Mouse (Mus musculus) neural tube, embryonic 14.5 days (tissue): ENCODE data around the gene Rnf223. TPM values are rescaled to one million over a fixed set of nuclear protein-coding genes. Genes with fewer than 3 reads are reported as not detected.

Experiments used
- ATAC-seq: fragments of 200-750 bp; cut with Nextera tagmentation; 2 replicates; pipeline ENCODE4 v1.8.0; 2017; ENCODE audit warnings: low read depth, mild to moderate bottlenecking, moderate TSS enrichment, moderate library complexity
- H3K27ac ChIP-seq: fragments of 300-500 bp; sonication (generic); 2 replicates; pipeline ENCODE4 v1.5.1; 2014; ENCODE audit warnings: low read depth, mild to moderate bottlenecking, control low read depth, low read length, moderate library complexity, mixed read lengths
- H3K27me3 ChIP-seq: fragments of 300-500 bp; sonication (generic); 2 replicates; pipeline ENCODE4 v1.6.1; 2014; ENCODE audit warnings: low read length; ENCODE audit not compliant: control insufficient read depth, insufficient read depth
- H3K36me3 ChIP-seq: fragments of 300-500 bp; sonication (generic); 2 replicates; pipeline ENCODE4 v1.6.1; 2014; ENCODE audit warnings: low read length, mixed read lengths; ENCODE audit not compliant: control insufficient read depth, insufficient read depth
- H3K4me1 ChIP-seq: fragments of 300-500 bp; sonication (generic); 2 replicates; pipeline ENCODE4 v1.6.1; 2014; ENCODE audit warnings: low read length; ENCODE audit not compliant: control insufficient read depth, insufficient read depth
- H3K4me2 ChIP-seq: fragments of 300-500 bp; sonication (generic); 2 replicates; pipeline ENCODE4 v1.6.1; 2014; ENCODE audit warnings: mild to moderate bottlenecking, low read depth, low read length, control low read depth
- H3K4me3 ChIP-seq: fragments of 300-500 bp; sonication (generic); 2 replicates; pipeline ENCODE4 v1.5.1; 2014; ENCODE audit warnings: low read depth, low read length, control low read depth, mixed read lengths
- H3K9ac ChIP-seq: fragments of 300-500 bp; sonication (generic); replicated peaks from 2 replicates; pipeline ENCODE4 v1.6.1; 2014; ENCODE audit warnings: low read depth, mild to moderate bottlenecking, control low read depth, low read length, mixed read lengths
- H3K9me3 ChIP-seq: fragments of 300-500 bp; sonication (generic); 2 replicates; pipeline ENCODE4 v1.6.1; 2016; ENCODE audit warnings: low read length; ENCODE audit not compliant: control insufficient read depth
- WGBS: fragments of 180-500 bp; shearing (Covaris S2); extraction: QIAGEN DNeasy Blood & Tissue Kit; methylation state at CpG from one replicate; pipeline ENCODE4 v1.1.7; 2014; 5-methylcytosine and 5-hydroxymethylcytosine counted together
- polyA plus RNA-seq: library from polyadenylated mRNA; unstranded; fragments of >200 nt; fragmentation: Nextera tagmentation; extraction: Ambion mirVana; gene quantifications from 2 replicates; pipeline ENCODE4 v1.2.1, GENCODE M21; 2014

Gene Rnf223
- 0.61 and 0.64 TPM in 2 replicates for polyA plus RNA-seq

DNA sequence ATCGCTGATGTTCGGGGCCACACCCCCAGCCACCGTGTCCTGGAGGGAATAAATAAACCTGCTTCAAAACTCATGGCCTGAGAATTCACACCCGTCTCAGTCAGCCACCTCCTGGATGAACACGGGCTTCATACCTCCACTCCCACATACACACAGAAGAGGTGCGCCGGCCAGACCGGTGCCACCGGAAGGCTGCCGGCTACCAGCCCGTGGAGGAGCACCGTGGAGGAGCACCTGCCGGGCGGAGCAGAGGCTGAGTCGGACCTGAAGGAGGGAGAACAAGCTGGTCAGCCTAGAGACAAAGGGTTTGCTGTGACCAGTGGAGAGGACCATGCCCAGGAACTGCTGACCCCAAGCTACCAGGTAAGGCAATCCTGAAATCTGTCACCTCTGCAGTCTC is at the start of gene Rnf223:
Rnf223 (plus strand) TSS at position 78 of the 400 bp plus-strand sequence.
- no peaks in the 10 kb centered on the region for H3K27me3 ChIP-seq
- no peaks in the 10 kb centered on the region for H3K9me3 ChIP-seq
- no peak within 1 kb of the TSS for H3K4me3 ChIP-seq
- no peak within 1 kb of the TSS for H3K27ac ChIP-seq
- no peak within 1 kb of the TSS for H3K4me2 ChIP-seq
- H3K36me3 ChIP-seq = peaks cover 9% of the 10 kb centered on the region
- no peak for ATAC-seq
- WGBS = 87% methylated on average over 15 of the region's 15 CpGs
- no peaks in the 10 kb centered on the region for H3K4me1 ChIP-seq
- no peak within 1 kb of the TSS for H3K9ac ChIP-seq

DNA sequence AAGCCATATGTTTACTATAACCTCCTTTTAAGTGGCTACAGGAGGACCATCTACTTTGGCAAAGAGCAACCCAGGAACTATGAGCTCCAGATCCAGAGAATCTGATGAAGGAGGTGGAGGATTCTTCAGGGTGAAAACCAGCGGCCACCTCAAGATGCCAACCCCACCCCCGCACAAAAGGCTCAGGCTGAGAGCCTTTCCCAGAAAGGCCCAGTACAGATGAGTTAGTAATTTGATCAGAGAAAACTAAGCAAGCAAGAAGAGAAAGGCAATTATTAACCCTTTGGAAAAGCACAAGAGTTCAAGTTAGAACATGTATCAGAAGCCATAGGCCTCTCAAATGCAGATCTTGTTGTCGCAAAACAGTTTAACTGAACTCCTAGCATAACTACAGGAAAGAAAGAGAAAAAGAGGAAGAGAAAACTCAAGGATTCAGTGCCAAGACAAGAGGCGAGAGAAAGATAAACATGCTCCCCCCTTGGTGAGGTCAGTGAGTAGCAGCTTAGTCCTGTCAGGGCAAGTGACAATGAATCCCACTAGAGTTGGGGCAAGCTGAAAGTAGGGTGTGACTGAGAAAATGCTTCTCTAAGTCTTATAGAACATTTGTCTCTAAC is 47.6 kb upstream of the Rnf223 start:
- WGBS = 77% methylated on average over 4 of the region's 4 CpGs

DNA sequence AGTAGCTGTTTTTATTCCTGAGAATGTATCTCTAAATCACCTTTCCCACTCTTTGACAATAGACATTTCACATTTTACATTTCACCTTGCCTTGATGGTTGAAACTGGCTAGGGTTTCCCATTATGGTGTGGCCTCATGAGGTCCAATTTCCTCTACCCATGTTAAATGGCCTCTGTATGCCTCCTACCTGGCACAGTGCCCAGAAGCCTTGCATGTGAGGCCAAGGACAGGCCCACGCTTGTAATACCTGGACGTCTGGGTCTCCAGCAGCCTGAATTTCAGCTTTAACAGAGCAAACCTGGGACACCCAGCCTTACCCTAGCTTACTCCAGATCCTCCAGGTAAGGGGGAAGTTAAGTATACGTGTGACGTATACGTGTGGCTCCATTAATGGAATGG is 47.0 kb upstream of the Rnf223 start:
- H3K36me3 ChIP-seq = no peaks in the 10 kb centered on the region
- H3K4me3 ChIP-seq = no peak overlapping the region
- 79% methylated on average over 5 of the region's 5 CpGs for WGBS
- no peak overlapping the region for H3K27ac ChIP-seq
- ATAC-seq = no peak
- H3K4me2 ChIP-seq = no peak overlapping the region
- no peaks in the 10 kb centered on the region for H3K9me3 ChIP-seq
- H3K27me3 ChIP-seq = no peaks in the 10 kb centered on the region
- H3K9ac ChIP-seq = no peak overlapping the region
- no peaks in the 10 kb centered on the region for H3K4me1 ChIP-seq

More for the DNA sequence above, 47.6 kb upstream of the Rnf223 start:
- no peak for ATAC-seq
- H3K27ac ChIP-seq = no peak overlapping the region
- no peak overlapping the region for H3K4me3 ChIP-seq
- H3K4me2 ChIP-seq = no peak overlapping the region
- H3K36me3 ChIP-seq = no peaks in the 10 kb centered on the region
- no peaks in the 10 kb centered on the region for H3K27me3 ChIP-seq
- no peaks in the 10 kb centered on the region for H3K9me3 ChIP-seq
- no peak overlapping the region for H3K9ac ChIP-seq
- no peaks in the 10 kb centered on the region for H3K4me1 ChIP-seq

DNA sequence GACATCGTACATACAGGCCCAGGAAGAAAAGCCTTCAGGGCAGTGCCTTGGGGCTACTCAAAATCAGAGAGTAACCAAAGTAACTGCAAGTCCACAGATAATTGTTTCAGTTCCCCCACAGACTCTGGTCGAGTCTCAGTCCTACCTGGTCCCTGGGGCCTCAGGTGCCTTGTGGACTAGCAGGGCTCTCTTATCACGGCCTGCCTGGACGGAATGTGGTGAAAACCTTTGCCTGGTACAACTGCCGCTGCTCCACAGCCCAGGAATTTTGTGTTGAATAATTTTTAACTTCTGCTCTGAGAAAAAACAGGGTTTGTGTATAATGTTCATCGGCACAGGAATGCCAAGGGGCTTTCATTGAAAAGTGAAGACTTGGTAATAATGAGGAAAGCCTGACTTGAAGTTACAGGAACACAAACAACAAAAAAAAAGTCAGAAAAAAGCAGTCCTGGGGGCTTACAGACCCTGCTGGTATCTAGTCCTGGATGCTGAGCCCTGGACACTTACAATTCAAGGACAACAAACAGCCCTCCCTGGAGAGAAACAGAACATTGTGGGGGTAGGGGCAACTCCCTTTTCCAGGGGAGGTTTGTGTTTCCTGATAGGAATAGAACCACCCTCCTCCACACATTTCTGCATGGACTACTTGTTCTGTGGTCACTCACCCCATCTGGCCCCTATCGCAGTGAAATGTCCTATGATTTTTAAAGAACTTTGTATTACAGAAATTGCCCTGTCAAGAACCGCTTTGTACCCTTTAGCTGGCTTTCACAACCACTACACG is 46.0 kb upstream of the Rnf223 start:
- ATAC-seq = no peak
- Histone ChIP-seq H3K27ac (no peak overlapping the region), H3K4me1 (no peaks in the 10 kb centered on the region), H3K9ac (no peak overlapping the region), H3K27me3 (no peaks in the 10 kb centered on the region), H3K4me2 (no peak overlapping the region), H3K9me3 (no peaks in the 10 kb centered on the region), H3K36me3 (no peaks in the 10 kb centered on the region), H3K4me3 (no peak overlapping the region)
- WGBS = 86% methylated on average over 9 of the region's 9 CpGs

DNA sequence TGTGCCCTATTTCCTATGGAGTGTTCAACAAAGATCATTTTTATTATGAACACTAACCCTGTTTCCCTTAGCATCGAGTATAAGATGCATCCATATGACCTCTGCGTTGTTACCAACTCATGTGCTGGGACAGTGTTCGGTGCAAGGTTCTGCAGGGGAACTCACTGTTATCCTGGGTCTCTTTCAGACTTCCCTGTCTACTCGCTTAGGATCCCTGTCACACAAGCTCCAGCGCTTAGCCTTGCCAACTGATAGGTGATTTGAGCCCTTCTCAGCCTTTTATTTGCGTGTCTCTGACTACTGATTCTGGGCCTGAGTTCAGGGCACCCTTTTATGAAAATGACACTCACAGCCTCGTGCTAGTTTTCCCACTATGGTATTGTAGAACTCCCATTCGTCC is 45.1 kb upstream of the Rnf223 start:
- 84% methylated on average over 8 of the region's 8 CpGs for WGBS
- Histone ChIP-seq H3K4me3 (no peak overlapping the region), H3K4me1 (no peaks in the 10 kb centered on the region), H3K4me2 (no peak overlapping the region), H3K27me3 (no peaks in the 10 kb centered on the region), H3K9ac (no peak overlapping the region), H3K27ac (no peak overlapping the region), H3K36me3 (no peaks in the 10 kb centered on the region), H3K9me3 (no peaks in the 10 kb centered on the region)
- ATAC-seq = no peak

DNA sequence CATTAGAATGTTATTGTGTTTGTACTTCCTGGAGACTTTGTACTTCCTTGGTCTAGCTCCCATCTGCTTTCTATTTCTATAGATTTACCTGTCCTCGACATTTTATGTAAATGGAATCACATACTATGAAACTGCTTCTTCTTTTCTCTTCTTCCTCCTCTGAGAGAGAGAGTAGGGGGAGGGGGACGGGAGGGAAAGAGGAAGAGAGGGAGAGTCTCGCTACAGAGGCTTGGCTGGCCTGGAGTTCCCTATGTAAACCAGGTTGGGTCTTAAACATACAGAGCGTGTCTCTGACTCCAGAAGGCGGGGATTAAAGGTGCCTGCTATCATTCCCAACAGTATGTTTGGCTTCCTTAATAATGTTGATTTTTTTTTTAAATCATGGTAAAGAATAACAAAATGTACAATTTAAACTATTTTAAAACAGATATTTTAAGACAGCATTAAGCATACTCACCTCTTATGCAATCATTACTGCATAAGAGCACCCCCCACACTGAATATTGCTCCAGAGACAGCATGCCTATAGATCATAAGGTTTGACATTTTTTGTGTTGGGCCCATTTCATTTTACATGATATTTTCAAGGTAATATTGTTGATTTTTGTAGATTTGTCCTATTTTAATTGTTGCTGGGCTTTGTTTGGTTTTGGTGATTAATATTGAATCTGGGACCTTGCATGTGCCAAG is 42.8 kb upstream of the Rnf223 start:
- Histone ChIP-seq H3K27me3 (no peaks in the 10 kb centered on the region), H3K9ac (no peak overlapping the region), H3K9me3 (no peaks in the 10 kb centered on the region), H3K27ac (no peak overlapping the region), H3K4me3 (no peak overlapping the region), H3K36me3 (no peaks in the 10 kb centered on the region), H3K4me1 (no peaks in the 10 kb centered on the region), H3K4me2 (no peak overlapping the region)
- 39% methylated on average over 5 of the region's 5 CpGs for WGBS
- no peak for ATAC-seq

DNA sequence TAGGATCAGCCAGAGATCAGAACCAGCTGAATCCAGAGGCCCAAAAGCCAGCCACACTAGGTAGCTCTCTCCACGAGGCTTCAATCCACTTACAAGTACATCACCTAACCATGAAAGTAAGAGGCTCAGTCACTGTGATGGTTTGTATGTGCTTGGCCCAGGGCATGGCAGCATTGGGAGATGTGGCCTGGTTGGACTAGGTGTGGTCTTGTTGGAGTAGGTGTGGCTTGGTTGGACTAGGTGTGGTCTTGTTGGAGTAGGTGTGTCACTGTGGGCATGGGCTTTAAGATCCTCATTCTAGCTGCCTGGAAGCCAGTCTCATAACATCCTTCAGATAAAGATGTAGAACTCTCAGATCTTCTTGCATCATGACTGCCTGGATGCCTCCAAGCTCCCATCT is 39.1 kb upstream of the Rnf223 start:
- 78% methylated on average over 1 of the region's 1 CpGs for WGBS
- Histone ChIP-seq H3K9me3 (no peaks in the 10 kb centered on the region), H3K36me3 (no peaks in the 10 kb centered on the region), H3K4me3 (no peak overlapping the region), H3K27ac (no peak overlapping the region), H3K27me3 (no peaks in the 10 kb centered on the region), H3K4me1 (no peaks in the 10 kb centered on the region), H3K9ac (no peak overlapping the region), H3K4me2 (no peak overlapping the region)
- ATAC-seq = no peak

DNA sequence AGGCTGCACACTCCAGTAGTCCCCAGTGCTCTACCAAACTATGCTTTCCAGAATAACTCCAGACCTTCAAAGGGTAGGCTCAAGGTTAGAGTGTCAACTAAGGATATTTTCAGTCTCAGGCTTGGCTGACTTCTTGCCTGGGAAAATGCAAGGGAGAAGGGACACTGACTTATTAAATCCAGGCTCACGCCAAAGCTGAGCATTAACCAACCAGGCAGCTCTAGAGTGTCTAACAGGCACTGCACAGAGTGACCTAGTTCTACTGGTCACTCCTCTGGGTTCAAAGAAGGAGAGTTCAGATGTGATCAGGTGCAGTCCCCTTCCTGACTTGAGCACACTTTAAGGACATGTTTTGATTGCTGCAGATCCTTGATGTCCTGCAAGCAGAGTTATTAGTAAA is 37.5 kb upstream of the Rnf223 start:
- no peak overlapping the region for H3K27ac ChIP-seq
- no peak overlapping the region for H3K4me3 ChIP-seq
- 81% methylated on average over 1 of the region's 1 CpGs for WGBS
- no peak overlapping the region for H3K4me2 ChIP-seq
- no peaks in the 10 kb centered on the region for H3K36me3 ChIP-seq
- no peak overlapping the region for H3K9ac ChIP-seq
- H3K27me3 ChIP-seq = no peaks in the 10 kb centered on the region
- H3K9me3 ChIP-seq = no peaks in the 10 kb centered on the region
- ATAC-seq = no peak
- H3K4me1 ChIP-seq = no peaks in the 10 kb centered on the region

DNA sequence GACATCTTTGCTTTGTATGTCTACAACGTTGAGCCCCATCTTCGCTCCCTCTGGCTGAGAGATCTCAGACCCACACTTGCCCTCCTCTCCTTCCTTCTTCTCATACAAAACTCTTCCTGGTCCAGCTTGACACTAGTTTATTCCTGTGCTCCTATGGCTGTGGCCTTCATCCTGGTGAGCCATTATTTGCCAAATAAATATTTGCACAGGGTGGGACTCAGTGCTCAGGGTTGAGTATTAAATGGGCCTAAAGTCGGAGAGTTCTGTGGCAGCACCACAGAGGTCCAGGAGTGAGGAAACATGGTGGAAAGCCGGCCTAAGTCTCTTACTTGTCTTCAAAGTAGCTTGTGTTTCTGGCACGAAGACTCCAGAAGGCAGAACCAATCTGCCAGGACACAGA is 36.6 kb upstream of the Rnf223 start:
- Histone ChIP-seq H3K9ac (no peak overlapping the region), H3K27me3 (no peaks in the 10 kb centered on the region), H3K4me3 (no peak overlapping the region), H3K4me1 (no peaks in the 10 kb centered on the region), H3K9me3 (no peaks in the 10 kb centered on the region), H3K4me2 (no peak overlapping the region), H3K36me3 (no peaks in the 10 kb centered on the region), H3K27ac (no peak overlapping the region)
- WGBS = 83% methylated on average over 5 of the region's 5 CpGs
- no peak for ATAC-seq
